Comparison of ENCODE assay signal across 10 mouse cellular contexts in genomic region chr15:101066920-101067696, GRCm38 (mm10). TPM values are rescaled to one million over a fixed set of nuclear protein-coding genes. Genes with fewer than 3 reads are reported as not detected.
DNase-seq lines count a peak whose midpoint lies in the region; ATAC-seq and TF ChIP-seq lines count a peak whose summit lies in the region.
"Had no signal": no experiment of that assay in that cellular context is flagged by ENCODE, and none has a peak within 500 bp of the region (broad histone marks: within the 10 kb centered on the region; RNA-seq: fewer than 3 reads in every experiment).

No protein-coding gene starts in this region.

- no peak overlapping the region for H3K9ac ChIP-seq in hindbrain, embryonic 16.5 days (ENCODE audit: low read depth, low read length)
- no peak overlapping the region for H3K9ac ChIP-seq in limb, embryonic 13.5 days
- H3K9ac ChIP-seq: limb, embryonic 15.5 days had no signal

- DNase-seq in gastrocnemius, adult 2 months: no peak
- DNase-seq in gastrocnemius, postnatal 4 days (ENCODE audit: low spot score in 2 of 2): no peak
- DNase-seq in brain, embryonic 14.5 days (ENCODE audit: low read depth): peak; percentile 54
- DNase-seq in urinary bladder, adult 2 months (ENCODE audit: low spot score): no peak
- DNase-seq in thymus, postnatal 36 days: no peak

- intact Hi-C loops in gastrocnemius, adult 2 months (cut with DNase I): no loop called here

- ATAC-seq in hindbrain, embryonic 16.5 days: 0 out of 2 replicates have a peak, but pooled peaks have one; percentile 5
- ATAC-seq in limb, embryonic 13.5 days (ENCODE audit: low FRiP score, low read depth): no peak
- ATAC-seq in erythroid progenitor cell, adult 5-6 weeks (replicated peaks; ENCODE audit: low FRiP score, poor library complexity, severe bottlenecking): no peak

- H3K27ac ChIP-seq in gastrocnemius, adult 2 months: 0 out of 2 replicates have a peak overlapping the region, but pooled peaks have one; percentile 16
- no peak overlapping the region for H3K27ac ChIP-seq in hindbrain, embryonic 16.5 days (ENCODE audit: low read depth, low read length)
- H3K27ac ChIP-seq in limb, embryonic 13.5 days: peak overlapping the region; percentile 10; the same call in 1 of the 2 replicates
- H3K27ac ChIP-seq: limb, embryonic 15.5 days had no signal

- no peak for TF ChIP-seq POLR2A in brain, embryonic 14.5 days (IDR thresholded peaks at IDR 0.05; ENCODE audit: borderline replicate concordance, extremely low read depth, insufficient read depth, insufficient read length, poor library complexity, severe bottlenecking)

- 21% methylated on average over 7 of the region's 9 CpGs for WGBS in hindbrain, embryonic 16.5 days
- WGBS in limb, embryonic 13.5 days: 33% methylated on average over 7 of the region's 9 CpGs

- peaks cover 17% of the 10 kb centered on the region for H3K4me1 ChIP-seq in hindbrain, embryonic 16.5 days (ENCODE audit: control insufficient read depth, insufficient read depth, low read depth, low read length)
- peaks cover 76% of the 10 kb centered on the region for H3K4me1 ChIP-seq in limb, embryonic 13.5 days

- TF ChIP-seq CTCF in gastrocnemius, adult 2 months (IDR thresholded peaks at IDR 0.05): no peak
- TF ChIP-seq CTCF in brain, embryonic 14.5 days (IDR thresholded peaks at IDR 0.05; ENCODE audit: borderline replicate concordance, extremely low read depth, insufficient read depth, insufficient read length): no peak

- no peak overlapping the region for H3K4me3 ChIP-seq in gastrocnemius, adult 2 months
- H3K4me3 ChIP-seq in hindbrain, embryonic 16.5 days (ENCODE audit: low read length): no peak overlapping the region
- H3K4me3 ChIP-seq in limb, embryonic 13.5 days: no peak overlapping the region
- H3K4me3 ChIP-seq: limb, embryonic 15.5 days had no signal

- H3K36me3 ChIP-seq in hindbrain, embryonic 16.5 days (ENCODE audit: control insufficient read depth, insufficient read depth, low read length): no peaks in the 10 kb centered on the region
- H3K36me3 ChIP-seq in limb, embryonic 13.5 days: no peaks in the 10 kb centered on the region
- H3K36me3 ChIP-seq: limb, embryonic 15.5 days had no signal

- no peaks in the 10 kb centered on the region for H3K27me3 ChIP-seq in hindbrain, embryonic 16.5 days (replicated peaks; ENCODE audit: control insufficient read depth, insufficient read depth, low read length)
- no peaks in the 10 kb centered on the region for H3K27me3 ChIP-seq in limb, embryonic 13.5 days
- H3K27me3 ChIP-seq: limb, embryonic 15.5 days had no signal

- no peak overlapping the region for H3K4me2 ChIP-seq in hindbrain, embryonic 16.5 days (ENCODE audit: low read length)
- H3K4me2 ChIP-seq in limb, embryonic 13.5 days (replicated peaks): no peak overlapping the region
- H3K4me2 ChIP-seq: limb, embryonic 15.5 days had no signal

- H3K9me3 ChIP-seq in hindbrain, embryonic 16.5 days (ENCODE audit: control insufficient read depth, low read length): no peaks in the 10 kb centered on the region
- no peaks in the 10 kb centered on the region for H3K9me3 ChIP-seq in limb, embryonic 13.5 days
- H3K9me3 ChIP-seq: limb, embryonic 15.5 days had no signal

RNA-seq across cellular contexts. Expression of gene Fignl2, which starts 11.3 kb away (rescaled TPM):
- under 1 TPM; 0.67 to 0.77 TPM for total RNA-seq in gastrocnemius, adult 2 months (2021)
- 1 to 10 TPM; 3.2 to 4.1 TPM for total RNA-seq in gastrocnemius, postnatal 4 days (2021)
- polyA plus RNA-seq in brain, embryonic 14.5 days (2012; rRNA removed): 1.5 and 2.1 TPM in 2 replicates
- polyA plus RNA-seq in hindbrain, embryonic 16.5 days (2015; fragmentation: Nextera tagmentation; extraction: Ambion mirVana): 0.06 and 0.09 TPM in 2 replicates
- polyA plus RNA-seq in limb, embryonic 13.5 days (2015; fragmentation: Nextera tagmentation; extraction: Ambion mirVana): 0.20 and 0.26 TPM in 2 replicates
- not detected in 2 replicates for total RNA-seq in erythroid progenitor cell, adult 5-6 weeks (2015; ENCODE audit: low replicate concordance)
- not detected in 2 replicates for total RNA-seq in erythroid progenitor cell, adult 5-6 weeks (2017; ENCODE audit: low replicate concordance)
- 7.3 and 7.5 TPM in 2 replicates for polyA plus RNA-seq in urinary bladder, adult 2 months (2012; rRNA removed)

RNA-seq across cellular contexts. Expression of gene Gm47841, which starts 19.9 kb away (rescaled TPM):
- total RNA-seq in gastrocnemius, adult 2 months (2021): not detected
- under 1 TPM; 0.27 to 0.34 TPM for total RNA-seq in gastrocnemius, postnatal 4 days (2021)
- polyA plus RNA-seq in brain, embryonic 14.5 days (2012; rRNA removed): not detected in 2 replicates
- not detected in 2 replicates for polyA plus RNA-seq in hindbrain, embryonic 16.5 days (2015; fragmentation: Nextera tagmentation; extraction: Ambion mirVana)
- polyA plus RNA-seq in limb, embryonic 13.5 days (2015; fragmentation: Nextera tagmentation; extraction: Ambion mirVana): not detected in 2 replicates
- not detected in 2 replicates for total RNA-seq in erythroid progenitor cell, adult 5-6 weeks (2015; ENCODE audit: low replicate concordance)
- not detected in 2 replicates for total RNA-seq in erythroid progenitor cell, adult 5-6 weeks (2017; ENCODE audit: low replicate concordance)
- polyA plus RNA-seq in urinary bladder, adult 2 months (2012; rRNA removed): 0.09 and 0.15 TPM in 2 replicates
- polyA plus RNA-seq: limb, embryonic 15.5 days; spleen, adult 2 months had no signal

RNA-seq across cellular contexts. Expression of gene Ankrd33, which starts 48.4 kb away (rescaled TPM):
- not detected for total RNA-seq in gastrocnemius, adult 2 months (2021)
- total RNA-seq in gastrocnemius, postnatal 4 days (2021): not detected
- not detected in 2 replicates for polyA plus RNA-seq in brain, embryonic 14.5 days (2012; rRNA removed)
- polyA plus RNA-seq in hindbrain, embryonic 16.5 days (2015; fragmentation: Nextera tagmentation; extraction: Ambion mirVana): not detected in 2 replicates
- not detected in 2 replicates for polyA plus RNA-seq in limb, embryonic 13.5 days (2015; fragmentation: Nextera tagmentation; extraction: Ambion mirVana)
- not detected in 2 replicates for total RNA-seq in erythroid progenitor cell, adult 5-6 weeks (2015; ENCODE audit: low replicate concordance)
- not detected in 2 replicates for total RNA-seq in erythroid progenitor cell, adult 5-6 weeks (2017; ENCODE audit: low replicate concordance)
- polyA plus RNA-seq in urinary bladder, adult 2 months (2012; rRNA removed): not detected in 2 replicates
- polyA plus RNA-seq: limb, embryonic 15.5 days; spleen, adult 2 months had no signal
